Mouse (Mus musculus) A20 (cell line): ENCODE data around the gene Pdlim4.
"Not testable (repeated sequence)": the region's sequence is repeated elsewhere in the genome, so short reads cannot be mapped to it uniquely, and the experiment has no call there.

Experiments used
- DNase-seq: peaks from one replicate; pipeline ENCODE4 v3.0.0-alpha.2; 2011; ENCODE audit warnings: low read depth, low spot score

Pdlim4 gene

GRCm38 (mm10) chr11:54018893-54019732 lies 49.7 kb downstream of the Pdlim4 start:
- DNase-seq = no peak

GRCm38 (mm10) chr11:54017596-54017995 lies 51.2 kb downstream of the Pdlim4 start:
- DNase-seq = no peak

GRCm38 (mm10) chr11:54016051-54016450 lies 52.8 kb downstream of the Pdlim4 start:
- DNase-seq = no peak

- no peak for DNase-seq
Measured at GRCm38 (mm10) chr11:54012961-54013360, 55.9 kb downstream of the Pdlim4 start.

GRCm38 (mm10) chr11:54011255-54011654 lies 57.6 kb downstream of the Pdlim4 start:
- DNase-seq = no peak

- DNase-seq = no peak
Measured at GRCm38 (mm10) chr11:54008416-54008920, 60.3 kb downstream of the Pdlim4 start.

- no peak for DNase-seq
Measured at GRCm38 (mm10) chr11:54007717-54008116, 61.1 kb downstream of the Pdlim4 start.

- DNase-seq = no peak
Measured at GRCm38 (mm10) chr11:54006901-54007300, 61.9 kb downstream of the Pdlim4 start.

GRCm38 (mm10) chr11:54006362-54006761 lies 62.5 kb downstream of the Pdlim4 start:
- not testable (repeated sequence) for DNase-seq
